Mouse (Mus musculus): ENCODE results near the gene Fam69a.

- TF ChIP-seq POLR2A (IDR thresholded peaks at IDR 0.05; ENCODE audit: low read depth, low read length) (no peak), CTCF (IDR thresholded peaks at IDR 0.05; ENCODE audit: extremely low read depth, insufficient read depth, insufficient read length, insufficient replicate concordance) (no peak)
Observed at GRCm38 (mm10) chr5:108014173-108014572, 27.3 kb upstream of the Fam69a start.
